Mouse (Mus musculus) T-helper 1 cell (primary cell): ENCODE data around the gene Sigmar1.

Source experiments
- in situ Hi-C: fragments of 300-600 bp; cut with MboI, MseI; formaldehyde crosslinking; loops from one replicate; pipeline ENCODE4 v1.15.1; 2025; ENCODE audit warnings: high pct_unique_total_duplicates

Gene Sigmar1

DNA sequence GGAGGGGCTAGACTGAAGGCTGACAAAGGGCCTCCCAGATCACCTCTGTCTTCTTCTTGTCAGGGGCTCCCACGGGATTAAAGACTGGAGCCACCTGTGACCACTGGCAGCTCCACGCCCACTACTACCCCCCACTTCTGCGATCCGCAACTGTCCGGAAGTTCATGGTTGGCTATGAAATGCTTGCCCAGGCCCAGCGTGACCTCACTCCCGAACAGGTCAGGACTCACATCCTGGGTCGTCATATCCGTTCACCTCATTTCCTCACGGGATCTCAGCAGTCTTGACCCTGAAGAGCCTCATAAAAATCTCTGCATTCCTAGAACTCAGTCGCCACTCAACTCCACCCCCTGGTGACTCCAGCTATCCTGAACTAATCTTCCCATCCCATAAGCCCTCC is 2.1 kb upstream of the Sigmar1 start:
- in situ Hi-C loops, result loop anchor here (25.0 kb wide), 1 partner anchor 154 kb away; the partner anchor contains the start of gene Gm21541

DNA sequence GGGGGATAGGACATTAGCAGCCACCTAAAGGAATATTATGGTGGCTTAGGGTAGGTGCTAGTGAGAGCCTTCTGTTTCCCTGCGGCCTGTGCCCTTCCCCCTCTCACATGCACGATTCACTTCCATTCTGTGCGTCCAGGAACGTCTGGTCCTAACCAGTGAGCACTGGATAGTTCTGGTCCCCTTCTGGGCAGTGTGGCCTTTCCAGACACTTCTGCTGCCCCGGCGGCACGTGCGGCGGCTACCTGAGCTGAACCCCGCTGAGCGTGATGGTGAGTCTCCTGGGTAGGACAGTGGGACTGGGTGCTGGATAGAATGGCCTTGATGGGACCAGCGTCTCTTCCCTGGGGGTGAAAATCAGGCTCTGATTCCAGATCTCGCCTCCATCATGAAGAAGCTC is 1.4 kb upstream of the Sigmar1 start:
- in situ Hi-C loops, result loop anchor here (25.0 kb wide), 1 partner anchor 155 kb away; the partner anchor contains the start of gene Gm21541

- in situ Hi-C loops, result loop anchor here (25.0 kb wide), 1 partner anchor 156 kb away; the partner anchor contains the start of gene Gm21541
These were observed 483 bp upstream of the Sigmar1 start for GRCm38 (mm10) chr4:41756440-41756839.

- in situ Hi-C loops, result loop anchor here (25.0 kb wide), 1 partner anchor 157 kb away; the partner anchor contains the start of gene Gm21541
These were observed 1.1 kb downstream of the Sigmar1 start, which contains the start of gene Galt for GRCm38 (mm10) chr4:41754797-41755337. Gene Galt, plus strand, starts transcription at chr4:41755228.

DNA sequence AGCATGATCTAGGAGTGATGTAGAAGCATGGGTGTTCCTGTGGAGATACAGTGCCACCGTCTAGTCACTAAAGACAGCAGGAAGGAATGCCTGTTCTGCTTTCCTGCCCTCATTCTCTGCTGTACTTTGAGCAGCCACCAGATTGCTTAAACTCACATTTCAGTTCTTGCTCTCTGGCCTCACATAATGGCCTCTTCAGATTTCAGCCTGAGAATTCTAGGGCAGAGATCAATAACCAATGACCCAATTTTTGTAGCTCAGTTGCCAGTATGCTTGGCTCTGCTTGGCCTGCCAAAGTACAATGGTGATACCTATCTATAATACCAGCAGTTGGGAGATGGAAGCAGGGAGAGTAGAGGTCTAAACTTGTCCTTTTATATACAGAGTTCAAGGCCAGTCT is 10.9 kb downstream of the Sigmar1 start:
- in situ Hi-C loops, result no loop called here

DNA sequence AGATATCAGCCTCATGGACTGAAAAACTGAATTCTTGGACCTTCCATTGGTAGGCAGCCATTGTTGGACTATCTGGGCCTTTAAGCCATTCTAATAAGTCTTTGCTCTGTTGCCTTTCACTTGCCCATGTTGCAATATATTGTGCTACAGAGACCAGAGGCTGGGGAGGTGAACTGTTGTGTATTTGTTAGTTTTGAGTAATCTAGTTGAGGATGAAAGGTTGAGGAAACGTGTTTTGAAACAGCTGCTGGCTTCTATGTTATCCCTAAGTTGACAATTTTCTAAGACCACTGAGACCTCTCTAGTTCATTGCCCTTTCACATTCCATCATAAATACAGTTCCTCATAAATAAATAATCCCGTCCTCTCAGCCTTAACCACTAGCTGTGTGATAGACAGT is 11.8 kb downstream of the Sigmar1 start:
- in situ Hi-C loops, result no loop called here

DNA sequence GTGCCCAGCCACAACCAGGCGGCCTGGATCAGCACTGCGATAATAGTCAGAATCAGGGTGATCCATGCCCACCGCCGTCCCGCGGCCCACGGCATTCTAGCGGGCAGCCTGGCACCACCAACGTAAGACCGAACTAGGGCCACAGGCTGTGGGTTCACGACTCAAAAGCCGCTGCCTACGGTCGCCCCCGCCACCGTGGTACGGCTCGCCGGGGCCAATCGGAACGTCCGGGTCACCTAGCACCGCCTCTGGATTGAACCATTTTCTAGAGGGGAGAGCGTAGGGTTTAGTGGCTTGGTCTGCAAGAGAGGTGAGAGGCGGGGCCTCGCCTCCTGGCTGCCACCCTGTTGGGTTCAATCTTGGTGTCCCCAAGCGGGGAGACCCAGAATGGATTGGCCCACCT is 14.8 kb downstream of the Sigmar1 start:
- in situ Hi-C loops, result no loop called here

DNA sequence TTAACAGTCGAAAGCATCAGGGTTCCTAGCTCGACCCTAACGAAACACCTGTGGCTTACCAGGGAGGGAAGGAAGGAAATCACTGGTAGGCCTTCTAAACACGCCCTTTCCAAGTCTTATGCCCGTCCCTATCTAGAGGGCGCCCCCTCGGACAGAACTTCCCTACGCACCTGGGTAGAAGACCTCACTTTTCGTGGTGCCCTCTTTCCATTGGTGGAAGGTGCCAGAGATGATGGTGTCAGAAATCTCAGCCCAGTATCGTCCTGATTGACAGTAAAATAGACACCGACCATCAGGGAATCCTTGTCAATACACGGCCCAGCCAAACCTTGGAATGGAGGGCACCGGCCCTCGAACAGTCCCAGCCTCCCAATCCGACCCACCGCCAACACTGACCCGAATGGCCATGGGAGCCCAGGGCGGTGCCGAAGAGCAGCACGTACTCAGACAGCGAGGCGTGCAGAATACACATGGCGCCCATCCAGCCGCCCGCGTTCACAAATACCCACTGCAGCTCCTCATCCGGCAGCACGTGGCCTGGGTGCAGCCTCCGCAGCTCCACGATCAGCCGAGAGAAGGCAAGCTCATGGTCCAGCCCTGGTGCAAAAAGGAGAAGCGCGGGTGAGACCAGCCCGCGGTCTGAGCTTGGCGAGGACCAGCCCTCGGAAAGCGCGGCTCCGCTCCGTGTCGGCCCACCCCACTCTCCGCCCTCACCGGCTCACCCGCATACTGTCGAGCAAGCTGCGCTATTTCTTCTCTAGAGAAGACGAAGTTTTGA is 15.4 kb downstream of the Sigmar1 start:
- in situ Hi-C loops, result no loop called here

DNA sequence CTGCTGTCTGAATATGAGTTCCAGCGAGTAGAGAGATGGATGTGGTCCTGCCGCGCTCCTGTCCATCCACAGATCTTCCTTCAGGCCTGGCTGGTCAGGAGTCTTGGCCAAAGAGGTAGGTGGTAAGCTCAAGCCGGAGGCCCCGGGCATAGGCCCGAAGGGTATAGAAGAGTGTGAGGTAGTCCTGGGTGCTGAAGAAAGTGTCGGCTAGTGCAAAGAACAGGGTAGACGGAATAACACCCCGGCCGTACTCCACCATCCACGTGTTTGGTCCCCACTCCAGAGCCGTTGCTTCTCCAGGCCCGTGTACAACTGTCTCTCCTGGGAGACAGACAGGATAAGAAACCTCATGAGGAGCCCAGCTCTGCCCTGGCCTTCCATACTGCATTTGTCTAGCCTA is 16.7 kb downstream of the Sigmar1 start:
- in situ Hi-C loops, result loop anchor here (10.0 kb wide), 1 partner anchor 1206 kb away; the partner anchor contains the start of gene Dnajb5

DNA sequence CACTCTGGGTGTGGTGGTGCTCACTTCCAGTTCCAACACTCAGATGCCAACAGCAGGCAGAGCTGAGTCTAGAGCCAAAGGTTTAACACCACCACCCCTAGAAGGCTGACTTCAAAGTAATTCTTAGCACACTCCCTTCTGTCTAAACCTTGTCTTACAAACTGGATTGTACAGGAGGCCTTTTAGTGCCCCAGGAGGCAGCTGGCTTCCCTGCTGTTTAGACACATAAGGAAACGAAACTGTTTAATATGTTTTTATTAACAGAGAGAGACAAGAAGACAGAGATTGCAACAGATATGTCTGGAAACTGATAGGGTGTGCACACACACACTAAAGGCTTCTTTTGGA is 17.7 kb downstream of the Sigmar1 start:
- in situ Hi-C loops, result loop anchor here (10.0 kb wide), 1 partner anchor 1207 kb away; the partner anchor contains the start of gene Dnajb5

- in situ Hi-C loops, result loop anchor here (10.0 kb wide), 1 partner anchor 1207 kb away; the partner anchor contains the start of gene Dnajb5
These were observed 18.2 kb downstream of the Sigmar1 start for GRCm38 (mm10) chr4:41737602-41738255.

DNA sequence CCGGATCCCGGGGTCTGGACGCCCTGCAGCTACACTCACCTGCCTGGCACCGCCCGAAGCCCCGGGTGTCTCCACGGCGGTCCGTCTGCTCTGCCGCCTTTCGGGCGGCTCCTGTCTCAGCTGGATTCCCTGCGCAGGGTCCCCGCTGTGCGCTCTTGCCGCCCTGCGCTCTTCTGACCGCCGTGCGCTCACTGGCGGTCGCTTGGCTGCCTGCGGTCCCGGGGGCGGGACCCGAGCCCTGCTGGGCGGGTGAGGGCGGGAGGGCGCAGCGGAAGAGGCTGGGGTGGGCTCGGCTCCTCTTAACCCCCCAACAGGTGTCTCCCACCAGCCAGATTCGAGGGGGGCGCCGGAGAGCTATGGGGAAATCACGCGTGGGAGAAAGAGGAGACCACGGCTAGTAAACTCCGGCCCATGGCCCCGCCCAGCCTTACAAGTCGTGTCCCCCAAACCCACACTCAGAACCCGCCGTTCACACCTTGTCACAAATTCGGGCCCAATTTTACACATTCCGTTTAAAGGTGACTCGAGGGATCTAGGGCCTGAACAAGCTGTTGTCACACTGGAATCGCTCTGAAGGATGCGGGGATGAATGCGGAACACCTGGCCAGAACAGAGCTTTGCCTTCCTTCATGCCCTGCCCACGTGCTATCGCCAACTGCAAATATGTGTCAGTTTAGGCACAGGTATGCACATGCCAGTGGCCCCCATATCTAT is 24.7 kb downstream of the Sigmar1 start, which contains the start of gene Arid3c:
TSS of gene Arid3c (minus strand) at position 91 of the 714 bp plus-strand sequence.
- in situ Hi-C loops, result loop anchor here (10.0 kb wide), 1 partner anchor 1214 kb away; the partner anchor contains the start of gene Dnajb5

DNA sequence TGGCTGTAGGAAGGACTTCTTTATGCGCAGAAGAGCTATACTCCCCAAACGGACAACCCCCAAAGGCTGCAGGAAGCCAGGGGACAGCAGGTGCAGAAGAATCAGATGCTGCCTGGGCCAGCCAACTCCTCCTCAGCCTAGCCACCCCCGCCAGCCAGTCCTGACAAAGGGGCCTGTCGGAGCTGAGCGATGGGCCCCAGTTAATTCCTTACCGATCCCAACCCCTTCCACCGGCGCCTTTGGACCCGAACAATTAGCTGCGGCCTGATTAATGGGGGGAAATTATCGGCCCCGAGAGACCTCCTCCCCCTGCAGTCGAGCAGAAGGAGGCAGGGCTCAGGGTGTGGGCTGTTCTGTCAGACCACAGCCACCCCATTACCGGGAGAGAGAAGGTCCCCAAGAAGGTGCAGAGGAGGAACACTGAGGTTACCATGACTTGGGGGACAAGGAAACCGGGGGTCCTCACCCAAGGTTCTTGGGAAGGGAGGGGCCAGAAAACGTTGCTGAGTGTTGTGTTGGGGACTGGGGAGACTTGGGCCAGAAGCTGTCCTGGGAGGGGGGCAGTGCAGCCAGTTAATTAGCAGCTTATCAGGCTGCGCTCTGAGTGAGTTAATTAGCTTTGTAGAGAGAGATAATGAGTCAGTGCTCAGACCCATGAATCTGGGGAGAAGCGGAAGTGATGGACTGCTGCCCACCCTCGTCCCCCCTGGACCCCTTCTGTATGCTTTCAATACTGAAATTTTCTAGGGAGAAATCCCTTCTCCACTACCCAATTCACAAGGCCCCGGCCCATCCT is 28.9 kb downstream of the Sigmar1 start:
- in situ Hi-C loops, result no loop called here

DNA sequence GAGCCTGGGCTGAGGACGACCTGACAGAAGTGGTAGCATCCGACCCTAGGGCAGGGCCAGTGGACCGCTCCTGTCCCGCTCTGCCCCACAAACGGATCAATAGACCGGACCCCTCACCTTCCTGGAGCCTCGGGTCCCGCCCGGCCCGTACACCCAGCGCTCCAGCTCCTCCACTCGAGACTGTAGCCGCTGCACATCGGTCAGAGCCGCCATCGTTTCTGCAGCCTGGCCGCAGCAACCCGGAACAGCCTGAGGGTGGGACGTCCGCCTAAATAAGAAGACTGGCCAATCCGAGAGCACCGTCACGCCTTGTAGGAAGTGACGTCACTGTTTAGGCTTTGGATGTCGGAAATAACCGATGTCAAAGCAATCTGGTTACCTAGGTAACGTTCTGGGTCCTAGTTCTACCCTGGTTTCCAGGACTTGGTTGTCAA is 33.0 kb downstream of the Sigmar1 start, which contains the start of gene Dctn3:
TSS of gene Dctn3 (minus strand) at position 253 of the 434 bp plus-strand sequence.
- in situ Hi-C loops, result loop anchor here (25.0 kb wide), 1 partner anchor 1011 kb away; the partner anchor contains the start of genes Aptx and Dnaja1

DNA sequence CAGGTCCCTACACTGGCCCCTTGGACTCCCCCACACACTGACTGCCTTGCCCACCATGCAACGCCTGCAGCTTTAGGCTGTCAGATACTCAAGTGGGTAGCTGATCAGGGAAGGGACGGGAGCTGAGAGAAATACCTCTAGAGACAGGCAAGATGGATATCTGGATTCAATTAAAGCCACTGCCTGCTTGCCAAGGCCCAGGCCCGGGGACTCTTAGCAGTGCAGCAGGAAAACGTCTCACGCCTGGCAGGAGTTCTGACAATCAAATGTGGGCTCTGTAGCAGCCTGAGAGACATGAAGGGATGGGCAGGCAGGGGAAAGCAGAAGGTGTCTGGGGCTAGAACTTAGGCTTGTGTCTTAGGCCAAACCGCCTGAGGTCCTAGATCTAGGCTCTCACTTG is 39.1 kb downstream of the Sigmar1 start:
- in situ Hi-C loops, result loop anchor here (25.0 kb wide), 1 partner anchor 1005 kb away; the partner anchor contains the start of genes Aptx and Dnaja1

- in situ Hi-C loops, result loop anchor here (25.0 kb wide), 1 partner anchor 1003 kb away; the partner anchor contains the start of genes Aptx and Dnaja1
These were observed 40.4 kb downstream of the Sigmar1 start for GRCm38 (mm10) chr4:41715596-41715995.

DNA sequence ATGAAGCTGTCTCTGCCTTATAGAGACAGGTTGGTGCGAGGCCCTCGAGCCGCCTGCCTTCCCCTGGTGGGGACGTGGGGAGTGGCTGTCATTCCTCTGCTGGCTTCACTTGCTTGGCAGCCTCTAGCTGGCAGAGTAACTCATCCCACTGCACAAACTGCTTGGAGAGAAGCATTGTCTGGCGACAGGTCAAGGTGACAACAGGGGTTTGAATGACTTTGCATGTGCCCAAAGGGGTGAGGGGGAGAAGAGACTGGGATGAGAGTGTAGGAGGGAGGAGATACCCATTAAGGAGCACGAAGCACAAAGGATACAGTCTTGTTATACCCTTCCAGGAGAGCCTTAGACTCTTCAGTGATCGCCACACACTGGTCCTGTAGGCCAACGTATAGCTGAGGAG is 40.9 kb downstream of the Sigmar1 start:
- in situ Hi-C loops, result loop anchor here (25.0 kb wide), 1 partner anchor 1003 kb away; the partner anchor contains the start of genes Aptx and Dnaja1

DNA sequence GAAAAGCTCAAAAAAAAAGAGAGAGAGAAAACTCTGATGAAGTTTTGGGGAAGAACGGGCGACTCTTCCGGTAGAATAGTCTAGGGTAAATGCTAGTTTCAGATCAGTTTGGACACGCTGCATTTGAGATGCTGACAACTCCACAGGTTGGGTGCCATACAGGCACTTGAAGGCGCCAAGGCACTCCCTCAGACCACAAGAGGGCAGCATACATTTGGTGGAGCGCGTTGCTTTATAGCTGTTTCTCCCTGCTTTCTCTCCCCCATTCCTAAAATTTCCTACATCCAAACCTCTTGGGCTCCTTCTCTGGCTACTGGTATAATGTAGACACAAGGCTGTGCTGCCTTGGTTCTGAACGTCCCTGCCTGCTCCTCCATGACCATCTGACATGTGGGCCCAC is 41.7 kb downstream of the Sigmar1 start:
- in situ Hi-C loops, result loop anchor here (25.0 kb wide), 1 partner anchor 1002 kb away; the partner anchor contains the start of genes Aptx and Dnaja1

GRCm38 (mm10) chr4:41713197-41714067 is 42.5 kb downstream of the Sigmar1 start, which contains the start of gene Rpp25l:
Gene Rpp25l, minus strand, starts transcription at chr4:41713534.
- in situ Hi-C loops, result loop anchor here (25.0 kb wide), 1 partner anchor 1001 kb away; the partner anchor contains the start of genes Aptx and Dnaja1
